Mouse (Mus musculus): ENCODE results near the gene Gm17657. TPM values are rescaled to one million over a fixed set of nuclear protein-coding genes. Genes with fewer than 3 reads are reported as not detected.
"Not testable (repeated sequence)": the region's sequence is repeated elsewhere in the genome, so short reads cannot be mapped to it uniquely, and the experiment has no call there.

Gm17657 gene
- total RNA-seq, 2 experiments from 2014 or later = not detected

DNA sequence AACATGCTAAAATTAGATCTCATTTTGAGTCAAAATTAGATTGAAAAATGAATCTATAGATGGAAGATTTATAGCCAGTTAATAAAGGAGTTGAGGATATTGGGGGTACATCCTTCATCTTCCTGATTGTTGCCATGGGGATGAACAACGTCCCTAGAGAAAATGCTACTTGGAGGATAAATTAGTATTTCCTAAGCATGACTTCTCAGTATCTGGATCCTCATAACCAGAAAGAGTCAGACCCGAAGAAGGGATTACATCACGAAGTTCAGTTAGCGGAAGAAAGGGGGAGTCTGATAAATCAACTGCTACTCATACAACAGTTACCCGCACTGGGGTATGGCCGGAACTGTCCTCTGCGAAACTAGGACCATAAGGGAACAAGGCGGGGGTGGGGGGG, 444 bp downstream of the Gm17657 start:
- no peak for DNase-seq (ENCODE audit: extremely low spot score in 1 of 2, low spot score in 1 of 2)

DNA sequence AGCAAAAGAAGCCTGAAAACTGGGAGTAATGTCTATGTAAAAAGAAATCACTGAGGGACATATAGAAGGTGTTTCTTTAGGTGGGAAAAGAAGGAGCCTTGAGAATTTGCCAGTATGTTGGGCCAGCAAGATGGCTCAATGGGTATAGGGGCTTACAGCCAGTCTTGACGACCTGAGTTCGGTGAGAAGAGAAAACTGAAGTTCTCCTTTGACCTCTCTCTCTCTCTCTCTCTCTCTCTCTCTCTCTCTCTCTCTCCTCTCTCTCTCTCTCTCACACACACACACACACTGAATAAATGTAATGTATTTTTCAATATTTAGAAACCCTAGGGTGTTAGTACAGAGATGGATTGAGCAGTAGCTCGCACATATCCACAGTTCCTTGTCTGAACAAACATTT, 944 bp downstream of the Gm17657 start:
- DNase-seq (ENCODE audit: extremely low spot score in 1 of 2, low spot score in 1 of 2) = no peak

DNA sequence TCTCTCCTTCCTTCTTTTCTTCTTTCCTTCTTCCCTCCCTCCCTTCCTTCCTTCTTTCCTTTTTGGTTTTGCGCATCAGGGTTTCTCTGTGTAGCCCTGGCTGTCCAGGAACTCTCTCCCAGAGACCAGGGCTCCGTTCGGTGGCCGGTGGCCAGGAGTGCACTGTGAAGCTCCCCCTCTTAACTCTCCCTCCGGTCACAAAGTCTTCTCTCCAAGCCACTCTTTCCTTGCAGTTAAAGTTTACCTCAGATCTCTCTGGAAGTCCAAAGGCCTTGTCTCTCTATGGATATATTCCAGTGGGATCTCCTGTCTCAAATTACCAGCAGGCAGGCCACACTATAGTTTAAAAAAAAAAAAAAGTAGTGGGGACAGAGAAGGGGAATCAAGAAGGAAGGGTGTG, 4.2 kb downstream of the Gm17657 start:
- no peak for DNase-seq (ENCODE audit: extremely low spot score in 1 of 2, low spot score in 1 of 2)

DNA sequence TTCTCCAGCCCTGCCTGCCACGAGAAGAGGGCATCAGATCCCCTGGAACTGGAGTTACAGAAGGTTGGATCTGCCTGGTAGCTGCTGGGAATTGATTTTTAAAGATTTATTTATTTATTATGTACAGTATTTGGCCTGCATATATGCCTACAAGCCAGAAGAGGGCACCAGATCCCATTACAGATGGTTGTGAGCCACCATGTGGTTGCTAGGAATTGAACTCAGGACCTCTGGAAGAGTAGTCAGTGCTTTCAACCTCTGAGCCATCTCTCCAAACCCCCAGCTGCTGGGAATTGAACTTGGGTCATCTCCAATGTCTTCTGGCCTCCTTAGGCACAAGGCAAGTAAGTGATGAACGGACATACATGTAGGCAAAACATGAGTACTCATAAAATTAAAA, 5.4 kb downstream of the Gm17657 start:
- no peak for DNase-seq (ENCODE audit: extremely low spot score in 1 of 2, low spot score in 1 of 2)

DNA sequence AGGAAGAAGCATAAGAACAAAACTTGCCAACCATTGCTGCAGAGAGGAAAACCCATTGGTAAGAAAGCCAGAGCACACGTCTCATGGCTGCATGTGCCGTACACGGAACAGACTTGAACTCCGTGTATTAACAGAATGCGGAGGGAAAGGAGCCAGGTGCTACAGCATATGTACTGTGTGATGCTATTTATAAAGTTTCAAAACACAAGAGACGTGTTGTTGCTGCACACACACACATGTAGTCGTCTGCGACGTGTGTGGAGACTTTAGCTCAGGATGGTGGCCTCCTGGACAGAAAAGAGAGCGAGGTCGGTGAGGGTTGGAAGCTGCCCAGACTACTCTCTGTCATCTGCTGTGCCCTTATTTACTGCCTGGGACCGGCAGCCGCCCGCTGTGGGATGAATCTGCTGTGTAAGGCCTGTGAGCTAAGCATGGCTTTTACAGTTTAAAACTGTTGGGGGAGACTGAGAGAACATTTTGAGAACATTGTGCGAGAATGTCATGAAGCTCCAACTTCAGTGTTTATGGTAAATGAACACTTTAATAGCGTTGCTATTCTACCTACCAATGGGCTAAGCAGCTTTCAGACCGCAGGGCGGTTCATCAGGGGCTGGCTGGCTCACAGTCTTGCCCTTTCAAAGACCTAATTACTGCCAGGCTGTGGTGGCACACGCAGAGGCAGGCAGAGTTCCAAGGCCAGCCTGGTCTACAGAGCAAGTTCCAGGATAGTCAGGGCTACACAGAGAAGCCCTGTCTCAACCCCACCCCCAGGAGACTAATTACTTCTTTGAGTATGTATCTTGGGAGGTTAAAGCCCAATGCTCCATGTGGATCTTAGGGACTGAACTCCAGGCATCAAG, 6.4 kb downstream of the Gm17657 start:
- DNase-seq (ENCODE audit: extremely low spot score in 1 of 2, low spot score in 1 of 2) = peak in 1 of 2 experiments; percentile 30

DNA sequence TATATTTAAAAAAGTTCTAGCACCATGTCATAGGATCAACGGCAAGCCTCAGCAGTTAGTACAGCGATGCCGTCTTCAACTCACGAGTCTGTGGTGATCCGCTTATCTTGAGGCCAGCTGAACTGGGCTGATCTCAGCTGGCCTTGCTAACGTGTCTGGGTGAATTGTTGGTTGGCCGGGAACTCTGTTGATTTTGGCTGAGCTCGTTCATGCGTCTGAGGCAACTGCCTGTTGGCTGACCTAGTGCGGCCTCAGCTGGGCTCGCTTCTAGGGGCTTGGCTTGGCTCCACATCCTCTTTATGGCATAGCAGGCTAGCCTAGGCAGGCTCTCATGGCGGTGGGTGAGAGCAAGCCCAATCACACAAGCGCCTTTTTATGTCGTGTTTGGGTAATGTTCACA, 8.0 kb downstream of the Gm17657 start:
- DNase-seq (ENCODE audit: extremely low spot score in 1 of 2, low spot score in 1 of 2) = no peak

DNA sequence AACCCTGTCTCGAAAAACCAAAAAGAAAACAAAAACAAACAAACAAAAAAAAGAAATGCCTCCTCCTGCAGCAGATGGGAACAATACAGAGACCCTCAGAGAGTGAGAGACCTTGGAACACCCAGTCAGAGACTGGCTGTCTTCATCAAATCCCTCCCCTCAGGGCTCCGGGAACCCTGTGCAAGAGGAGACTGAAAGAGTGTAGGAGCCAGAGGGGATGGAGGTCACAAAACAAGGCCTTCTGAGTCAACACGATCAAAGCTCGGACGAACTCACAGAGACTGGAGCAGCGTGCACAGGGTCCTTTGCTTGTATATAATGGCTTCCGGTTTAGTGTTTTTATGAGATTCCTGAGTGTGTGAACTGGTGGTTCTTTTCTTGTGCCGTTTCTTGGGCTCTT, 9.0 kb downstream of the Gm17657 start:
- DNase-seq (ENCODE audit: extremely low spot score in 1 of 2, low spot score in 1 of 2) = no peak

DNA sequence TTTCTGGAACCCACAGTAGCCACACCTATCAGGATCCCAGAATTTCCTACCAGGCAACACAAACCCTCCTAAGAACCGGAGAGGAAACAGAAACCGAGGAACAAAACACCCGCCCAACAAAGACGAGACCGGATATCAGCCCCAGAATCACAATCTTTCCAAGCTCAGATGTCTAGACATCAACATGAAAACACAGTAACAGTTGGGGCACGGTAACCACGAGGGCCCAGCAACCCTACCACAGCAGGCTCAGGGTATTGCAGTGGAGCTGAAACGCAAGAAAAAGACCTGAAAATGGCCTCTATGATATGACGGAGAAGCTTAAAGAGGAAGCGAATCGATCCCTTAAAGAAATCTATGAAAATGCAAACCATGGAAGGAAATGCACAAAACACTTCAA, 15.6 kb downstream of the Gm17657 start:
- DNase-seq (ENCODE audit: extremely low spot score in 1 of 2, low spot score in 1 of 2) = no peak

DNA sequence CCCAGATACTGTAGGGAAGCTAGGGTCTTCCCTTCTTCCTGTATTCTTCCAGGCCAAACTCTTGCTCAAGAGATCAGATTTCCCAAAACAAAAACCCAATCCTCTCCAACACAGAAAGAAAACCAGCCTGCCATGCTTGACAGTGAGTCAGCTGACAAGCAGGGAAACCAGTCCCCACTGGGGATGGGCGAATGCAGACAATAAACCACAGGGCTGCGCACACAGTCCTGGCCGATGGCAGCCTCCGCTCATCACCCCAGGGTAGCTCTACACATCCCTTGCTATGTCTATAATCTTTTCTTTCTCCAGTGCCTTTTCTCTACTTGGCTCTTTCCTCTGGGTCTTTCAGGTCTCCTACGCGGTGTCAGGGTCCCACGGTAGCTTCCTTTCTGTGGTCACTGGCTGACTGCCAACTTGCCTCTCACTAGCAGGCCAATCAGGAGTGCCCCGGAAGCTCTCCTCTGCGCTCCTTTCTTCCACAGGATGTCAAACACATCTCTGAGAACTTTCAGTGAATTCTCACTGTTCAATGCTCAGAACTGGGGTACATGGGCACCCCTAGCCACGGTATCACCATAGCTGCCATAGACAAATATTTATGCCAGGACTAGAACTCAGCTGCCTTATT, 17.6 kb downstream of the Gm17657 start:
- DNase-seq (ENCODE audit: extremely low spot score in 1 of 2, low spot score in 1 of 2) = no peak

DNA sequence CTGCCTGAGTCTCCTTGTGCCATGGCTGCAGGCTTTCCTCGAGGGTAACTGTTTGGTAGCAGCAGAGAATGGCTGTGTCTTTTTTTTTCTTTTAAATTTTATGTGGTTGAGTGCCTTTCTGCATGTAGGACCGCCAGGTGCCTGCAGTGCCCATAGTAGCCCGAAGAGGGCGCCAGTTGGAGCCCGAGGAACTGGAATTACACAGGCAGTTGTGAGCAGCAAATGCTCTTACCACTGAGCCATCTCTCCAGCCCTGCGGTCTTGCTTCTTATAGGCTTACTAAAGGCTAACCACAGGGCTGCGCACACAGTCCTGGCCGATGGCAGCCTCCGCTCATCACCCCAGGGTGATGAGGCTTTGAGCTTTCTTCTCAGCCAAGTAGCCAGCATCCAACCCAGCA, 18.2 kb downstream of the Gm17657 start:
- no peak for DNase-seq (ENCODE audit: extremely low spot score in 1 of 2, low spot score in 1 of 2)

DNA sequence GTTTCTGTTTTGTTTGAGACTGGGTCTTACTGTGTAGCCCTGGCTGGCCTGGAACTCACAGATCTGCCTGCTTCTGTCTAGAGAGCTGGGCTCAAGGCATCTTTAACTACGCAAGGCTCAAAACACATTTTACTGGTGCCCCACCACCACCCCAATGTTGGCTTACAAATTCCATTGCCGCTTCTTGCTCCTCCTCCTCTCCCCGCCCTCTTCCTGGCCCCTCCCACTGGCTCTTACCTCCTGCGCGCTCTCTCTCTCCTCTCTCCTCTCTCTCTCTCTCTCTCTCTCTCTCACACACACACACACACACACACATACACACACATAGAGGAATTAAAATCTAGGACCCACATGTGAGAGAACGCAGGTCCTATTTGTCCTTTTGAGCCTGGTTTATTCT, 18.9 kb downstream of the Gm17657 start:
- DNase-seq (ENCODE audit: extremely low spot score in 1 of 2, low spot score in 1 of 2) = no peak

DNA sequence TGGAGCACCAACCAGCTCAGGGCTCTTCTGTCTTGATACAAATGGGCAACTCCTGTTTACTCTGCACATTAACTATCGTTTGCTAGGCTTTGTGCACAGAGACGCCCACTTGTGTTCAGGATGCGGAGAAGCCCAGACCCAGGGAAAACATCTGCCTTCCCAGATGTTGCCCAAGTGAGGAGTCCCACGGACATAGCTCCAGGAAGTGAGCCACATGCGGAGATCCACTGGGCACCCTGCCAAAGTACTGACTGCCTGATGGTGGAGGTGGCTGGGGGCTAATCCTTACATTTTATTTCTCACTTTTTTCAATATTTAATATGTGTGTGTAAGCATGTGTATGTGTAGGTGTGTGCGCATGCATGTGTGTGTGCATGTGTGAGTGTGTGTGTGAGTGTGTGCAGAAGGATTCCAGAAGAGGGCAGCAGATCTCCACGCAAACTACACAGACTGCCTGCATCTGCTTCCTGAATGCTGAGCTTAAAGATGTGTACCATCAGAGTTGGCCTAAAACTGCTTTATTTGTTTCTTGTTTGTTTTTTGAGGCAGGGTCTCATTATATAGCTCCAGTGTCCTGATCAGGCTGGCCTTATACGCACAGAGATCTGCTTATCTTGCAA, 20.8 kb downstream of the Gm17657 start:
- no peak for DNase-seq (ENCODE audit: extremely low spot score in 1 of 2, low spot score in 1 of 2)

DNA sequence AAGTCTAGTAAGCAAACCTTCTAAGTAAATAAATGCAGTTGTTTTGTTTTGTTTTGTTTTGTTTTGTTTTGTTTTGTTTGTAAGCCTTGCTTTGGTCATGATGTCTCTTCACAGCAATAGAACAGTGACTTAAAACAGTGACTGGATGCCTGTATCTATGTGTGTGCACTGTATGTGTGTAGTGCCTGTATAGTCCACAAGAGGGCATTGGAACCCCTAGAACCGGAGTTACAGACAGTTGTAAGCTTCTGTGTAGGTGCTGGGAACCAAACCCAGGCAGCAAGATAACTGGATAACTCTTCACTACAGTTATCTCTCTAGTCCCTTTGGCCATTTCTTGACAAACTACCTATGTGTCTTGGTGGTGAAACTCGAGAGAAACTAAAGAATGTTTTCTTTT, 23.8 kb downstream of the Gm17657 start:
- no peak for DNase-seq (ENCODE audit: extremely low spot score in 1 of 2, low spot score in 1 of 2)

DNA sequence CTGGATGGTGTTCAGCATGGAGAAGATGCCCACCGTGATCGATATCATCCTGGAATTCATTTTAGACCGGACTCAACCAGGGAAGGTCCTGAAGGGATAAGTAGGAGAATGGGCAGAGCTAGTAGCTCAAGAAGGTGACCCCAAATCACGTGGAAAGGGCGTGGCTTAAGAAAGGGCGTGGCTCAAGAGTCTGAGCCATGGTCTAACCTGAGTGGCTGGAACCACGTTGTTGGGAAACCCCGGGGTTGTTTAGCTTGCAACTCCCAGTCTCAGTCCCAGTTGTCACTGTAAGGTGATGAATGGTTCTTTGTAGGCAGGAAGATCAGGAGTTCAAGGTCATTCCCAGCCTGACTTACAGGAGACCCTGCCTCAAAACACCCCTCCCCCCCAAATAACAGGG, 29.7 kb downstream of the Gm17657 start:
- DNase-seq (ENCODE audit: extremely low spot score in 1 of 2, low spot score in 1 of 2) = no peak

DNA sequence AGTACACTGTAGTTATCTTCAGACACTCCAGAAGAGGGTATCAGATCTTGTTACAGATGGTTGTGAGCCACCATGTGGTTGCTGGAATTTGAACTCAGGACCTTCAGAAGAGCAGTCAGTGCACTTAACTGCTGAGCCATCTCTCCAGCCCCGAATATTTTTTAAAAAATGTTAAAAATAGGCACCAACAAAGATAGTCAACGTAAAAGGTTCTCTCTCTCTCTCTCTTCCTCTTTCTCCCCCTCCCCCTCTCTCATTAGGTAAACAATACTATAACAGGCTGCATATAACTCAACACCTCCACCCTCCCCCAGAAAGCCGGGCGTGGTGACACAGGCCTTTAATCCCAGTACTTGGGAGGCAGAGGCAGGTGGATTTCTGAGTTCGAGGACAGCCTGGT, 30.8 kb downstream of the Gm17657 start:
- not testable (repeated sequence) for DNase-seq (ENCODE audit: extremely low spot score in 1 of 2, low spot score in 1 of 2)

DNA sequence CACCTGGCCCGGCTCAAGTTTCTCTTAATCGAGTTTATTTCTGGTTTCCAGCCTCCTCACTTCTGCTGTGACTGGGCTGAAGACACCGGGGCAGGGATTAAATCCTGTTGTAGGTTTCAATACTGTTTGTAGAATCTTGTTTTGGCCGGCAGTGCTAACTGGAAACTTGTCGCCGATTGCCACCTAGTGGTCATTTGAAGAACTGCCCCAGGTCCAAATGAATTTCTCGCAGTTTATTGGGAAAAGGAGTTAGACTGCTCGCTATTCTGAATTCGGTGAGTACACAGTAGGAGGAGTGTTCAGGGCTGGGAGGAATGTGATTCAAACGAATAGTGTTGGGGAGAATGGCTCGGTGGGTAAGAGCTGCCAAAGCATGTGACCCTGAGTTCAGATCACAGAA, 35.0 kb downstream of the Gm17657 start:
- peak; percentile 81 to 82 for DNase-seq (ENCODE audit: extremely low spot score in 1 of 2, low spot score in 1 of 2)

DNA sequence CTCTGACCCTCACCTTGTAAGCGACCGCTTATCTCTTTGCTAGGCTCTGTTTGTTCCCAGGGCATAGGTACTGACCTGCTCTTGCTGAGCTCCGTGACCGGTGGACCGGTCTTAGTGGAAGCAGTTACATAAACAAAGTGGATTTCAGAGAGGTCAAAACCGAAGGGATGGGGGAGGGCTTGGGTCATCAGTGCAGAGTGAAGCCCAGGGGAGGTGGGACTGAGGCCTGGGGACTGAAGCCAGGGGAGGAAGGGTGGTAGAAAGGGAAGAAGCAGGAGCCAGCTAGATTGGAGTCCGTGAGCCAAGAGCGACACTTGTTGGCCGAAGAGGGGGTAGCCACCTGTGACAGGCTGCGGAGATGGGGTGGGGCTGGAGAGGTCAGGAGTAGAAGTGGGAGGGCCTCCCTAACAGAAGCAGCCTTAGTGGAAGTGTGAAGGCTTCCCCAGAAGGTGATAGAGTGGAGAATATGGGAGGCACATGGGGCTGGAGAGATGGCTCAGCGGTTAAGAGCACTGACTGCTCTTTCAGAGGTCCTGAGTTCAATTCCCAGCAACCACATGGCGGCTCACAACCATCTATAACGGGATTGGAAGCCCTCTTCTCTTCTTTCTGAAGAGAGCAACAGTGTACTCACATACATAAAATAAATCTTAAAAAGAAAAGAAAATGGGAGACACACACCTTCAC, 36.3 kb downstream of the Gm17657 start:
- peak in 1 of 2 experiments; percentile 11 for DNase-seq (ENCODE audit: extremely low spot score in 1 of 2, low spot score in 1 of 2)

DNA sequence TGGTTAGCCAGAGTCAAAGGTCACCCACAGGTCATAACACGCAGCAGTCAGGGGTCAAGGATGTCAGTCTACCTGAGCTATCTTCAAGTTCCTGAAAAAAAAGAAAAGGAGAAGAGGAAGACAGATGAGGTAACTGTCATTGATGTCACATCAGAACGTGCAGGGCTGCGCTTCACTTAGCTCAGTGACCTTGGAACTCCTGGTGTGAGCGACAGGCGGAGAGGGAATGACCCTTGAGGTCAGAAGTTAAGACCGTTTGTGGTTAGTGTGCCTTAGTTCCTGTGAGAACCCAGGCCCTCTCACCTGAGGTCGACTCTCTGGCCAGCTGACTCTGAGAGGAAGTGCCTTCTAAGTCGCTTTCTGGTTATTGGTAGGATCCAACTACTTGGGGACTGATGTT, 38.7 kb downstream of the Gm17657 start:
- no peak for DNase-seq (ENCODE audit: extremely low spot score in 1 of 2, low spot score in 1 of 2)

DNA sequence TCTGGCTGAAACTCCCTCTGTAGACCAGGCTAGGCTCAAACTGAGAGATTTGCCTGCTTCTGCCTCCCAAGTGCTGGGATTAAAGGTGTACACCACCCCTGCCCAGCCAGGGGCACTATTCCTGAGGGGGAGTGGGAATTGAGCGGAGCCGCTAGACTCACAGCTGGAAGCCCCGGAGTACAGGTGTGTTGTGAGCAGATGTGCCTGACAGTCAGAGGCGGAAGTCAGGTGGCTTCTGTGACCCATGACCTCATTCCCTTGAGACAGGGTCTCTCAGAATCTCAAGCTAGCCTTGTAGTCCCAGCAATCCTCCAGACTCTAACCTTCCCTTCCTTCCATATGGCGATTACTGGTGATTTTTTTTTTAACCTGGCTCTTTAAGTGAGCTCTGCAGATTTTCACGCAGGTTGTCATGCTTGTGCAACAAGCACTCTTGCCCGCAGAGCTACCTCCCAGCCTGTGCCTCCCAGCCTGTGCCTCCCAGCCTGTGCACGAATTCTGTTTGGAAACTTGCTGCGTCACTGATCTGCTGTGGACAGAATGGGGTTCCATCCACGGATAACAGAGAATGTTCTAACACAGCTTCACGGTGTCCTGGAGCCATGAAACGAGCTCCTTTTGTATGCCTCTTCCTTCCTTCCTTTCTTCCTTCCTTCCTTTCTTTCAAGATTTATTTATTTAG, 40.4 kb downstream of the Gm17657 start:
- DNase-seq (ENCODE audit: extremely low spot score in 1 of 2, low spot score in 1 of 2) = no peak

DNA sequence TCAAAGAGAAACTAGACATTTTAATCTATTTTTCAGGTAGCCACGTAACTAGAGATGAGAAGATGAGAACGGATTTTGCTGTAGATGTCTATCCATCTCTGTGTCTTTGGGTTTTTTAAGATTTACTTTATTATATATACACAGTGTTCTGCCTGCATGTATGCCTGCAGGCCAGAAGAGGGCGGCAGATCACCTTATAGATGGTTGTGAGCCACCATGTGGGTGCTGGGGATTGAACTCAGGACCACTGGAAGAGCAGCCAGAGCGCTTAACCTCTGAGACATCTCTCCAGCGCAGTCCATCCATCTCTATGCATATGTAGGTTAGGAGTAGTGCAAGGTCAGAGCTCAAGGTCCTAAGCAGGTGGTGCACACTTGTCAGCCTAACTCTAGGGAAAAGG, 45.7 kb downstream of the Gm17657 start:
- no peak for DNase-seq (ENCODE audit: extremely low spot score in 1 of 2, low spot score in 1 of 2)
